Mouse (Mus musculus): ENCODE results near the gene Gm20715.

Gene Gm20715

DNA sequence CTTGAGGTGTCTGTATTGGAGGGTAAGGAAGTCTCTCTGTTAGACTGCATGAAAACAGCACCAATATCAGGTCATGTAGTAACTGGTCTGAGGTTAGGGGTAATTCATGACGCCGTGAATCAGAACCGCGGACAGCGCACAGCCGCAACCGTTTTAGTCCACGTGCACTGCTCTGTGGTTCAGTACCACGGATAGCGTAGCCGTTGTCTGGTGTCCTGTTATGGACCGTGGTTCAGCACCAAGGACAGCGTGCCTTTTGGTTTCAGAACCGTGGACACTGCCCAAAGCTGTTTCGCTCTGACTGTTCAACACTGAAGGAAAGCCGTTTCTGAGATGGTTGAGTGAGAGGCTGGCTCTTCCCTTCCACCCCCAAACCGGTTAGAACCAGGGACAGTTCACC, at the start of gene Gm20715:
TSS of gene Gm20715 (plus strand) at position 235 of the 400 bp plus-strand sequence.
- 18% methylated on average over 17 of the region's 17 CpGs for WGBS

DNA sequence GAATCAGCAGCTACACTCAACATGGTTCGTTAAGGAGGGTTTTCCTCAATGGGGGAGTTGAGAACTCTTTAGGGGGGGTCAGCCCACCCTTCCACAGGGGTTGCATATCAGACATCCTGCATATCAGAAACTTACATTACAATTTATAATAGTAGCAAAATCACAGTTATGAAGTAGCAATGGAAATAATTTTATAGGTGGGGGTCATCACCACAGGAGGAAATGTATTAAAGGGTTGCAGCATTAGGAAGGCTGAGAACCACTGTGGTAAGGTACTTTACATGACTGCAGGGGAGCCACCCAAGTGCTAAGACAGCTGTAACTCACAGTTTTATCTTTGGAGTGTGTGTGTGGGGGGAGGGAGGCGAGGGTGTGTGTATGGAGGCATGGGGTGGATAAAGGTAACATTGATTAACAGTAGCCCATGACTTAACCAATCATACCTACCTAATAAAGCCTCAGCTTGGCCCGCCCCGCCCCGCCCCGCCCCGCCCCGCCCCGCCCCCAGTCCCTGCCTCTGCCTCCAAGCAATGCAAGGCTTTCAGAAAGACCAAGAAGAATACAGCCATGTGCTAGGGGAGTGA, 49.5 kb upstream of the Gm20715 start:
- WGBS = 18% methylated on average over 9 of the region's 9 CpGs

DNA sequence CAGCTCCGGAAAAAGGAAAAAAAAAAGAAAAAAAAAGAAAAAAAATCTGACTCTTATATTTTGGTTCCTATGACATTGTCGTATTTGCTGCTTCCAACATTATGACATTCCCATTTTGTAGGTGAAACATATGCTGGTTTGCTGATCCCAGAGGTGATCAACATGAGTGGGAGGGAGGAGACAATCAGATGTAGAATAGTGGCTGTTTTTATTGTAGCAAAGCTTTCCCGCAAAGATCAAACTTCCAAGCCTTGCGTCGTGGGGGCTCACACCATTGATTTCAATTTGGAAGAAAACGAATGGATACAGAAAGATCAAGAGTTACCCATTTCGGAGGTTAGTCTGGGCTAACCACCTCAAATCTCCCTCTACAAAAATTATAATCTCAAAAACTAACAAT, 48.3 kb upstream of the Gm20715 start:
- WGBS = 15% methylated on average over 7 of the region's 7 CpGs

GRCm38 (mm10) chr7:6362268-6363046, 47.6 kb upstream of the Gm20715 start:
- WGBS = under 1% methylated on average over 38 of the region's 38 CpGs

DNA sequence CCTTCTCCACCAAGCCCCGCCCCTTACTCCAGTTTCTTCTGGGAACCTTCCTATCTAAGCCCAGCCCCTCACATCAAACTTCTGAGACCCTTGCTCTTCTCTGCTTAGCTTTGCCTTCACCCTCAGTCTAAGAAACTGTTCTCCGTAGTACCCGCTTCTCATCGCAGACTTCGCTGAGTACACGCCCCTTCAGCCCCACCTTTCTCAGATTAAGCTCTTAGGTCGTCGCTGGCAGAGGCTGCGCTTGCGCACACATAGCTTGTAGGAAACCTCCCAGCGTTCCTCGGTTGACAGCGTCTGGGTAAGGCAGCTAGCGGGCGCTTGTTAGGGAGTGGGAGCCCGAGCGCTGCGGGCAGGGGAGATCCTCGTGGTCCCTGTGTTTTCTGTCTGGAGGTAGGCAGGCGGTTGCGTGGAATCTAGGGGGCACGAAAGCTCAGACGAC, 47.0 kb upstream of the Gm20715 start, which contains the start of gene Zfp78:
TSS of gene Zfp78 (plus strand) at position 234 of the 442 bp plus-strand sequence.
- under 1% methylated on average over 23 of the region's 23 CpGs for WGBS

DNA sequence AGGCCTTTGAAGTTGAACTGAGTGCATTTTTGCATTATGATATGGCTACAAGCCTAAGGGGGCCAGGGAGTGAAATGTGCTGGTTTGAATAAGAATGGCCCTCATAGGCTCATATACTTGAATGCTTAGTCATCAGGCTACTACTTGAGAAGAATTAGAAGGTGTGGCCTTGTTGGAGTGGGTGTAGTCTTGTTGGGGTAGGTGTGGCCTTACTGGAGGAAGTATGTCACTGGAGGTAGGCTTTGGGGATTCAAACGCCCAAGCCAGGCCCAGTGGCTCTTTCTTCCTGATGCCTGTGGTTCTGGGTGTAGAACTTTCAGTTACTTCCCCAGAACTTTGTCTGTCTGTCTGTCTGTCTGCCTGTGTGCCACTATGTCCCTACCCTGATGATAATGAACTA, 45.3 kb upstream of the Gm20715 start:
- WGBS = 61% methylated on average over 1 of the region's 1 CpGs

DNA sequence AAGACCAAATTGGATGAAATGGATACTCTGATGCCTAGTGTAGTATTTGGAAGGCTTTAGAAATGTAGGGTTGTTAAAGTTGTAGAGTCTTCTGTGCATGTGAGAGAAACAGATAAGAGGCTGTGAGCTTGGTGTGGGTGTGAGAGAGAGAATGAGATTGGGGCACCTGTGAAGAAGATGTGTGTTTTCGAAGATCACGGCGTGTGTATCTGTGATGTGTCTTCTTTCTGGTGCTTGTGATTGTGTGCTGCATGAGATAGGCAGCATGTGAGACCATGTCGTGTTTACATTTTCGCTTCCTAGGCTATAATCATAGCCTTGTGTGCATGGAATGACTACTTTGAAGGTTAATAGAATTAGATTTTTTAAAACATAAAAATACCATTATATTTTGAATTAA, 42.9 kb upstream of the Gm20715 start:
- WGBS = 94% methylated on average over 5 of the region's 5 CpGs

DNA sequence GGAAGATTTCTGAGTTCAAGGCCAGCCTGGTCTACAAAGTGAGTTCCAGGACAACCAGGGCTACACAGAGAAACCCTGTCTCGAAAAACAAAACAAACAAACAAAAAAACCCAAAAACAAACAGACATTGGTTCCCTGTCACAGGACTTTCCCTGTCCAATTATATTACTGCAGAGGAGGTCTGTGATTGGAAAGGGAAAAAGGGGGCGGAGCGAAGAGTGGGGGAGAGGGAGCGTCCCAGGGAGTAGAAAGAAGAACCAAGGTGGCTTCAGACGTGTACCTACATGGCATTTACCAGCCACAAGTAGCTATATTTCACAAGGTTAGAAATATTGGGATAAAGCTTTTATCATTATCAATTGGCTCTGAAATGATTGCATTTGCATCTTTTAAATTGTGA, 41.9 kb upstream of the Gm20715 start:
- 91% methylated on average over 5 of the region's 5 CpGs for WGBS

- 87% methylated on average over 3 of the region's 3 CpGs for WGBS
Measured at GRCm38 (mm10) chr7:6369460-6369859, 40.6 kb upstream of the Gm20715 start.

- 91% methylated on average over 3 of the region's 3 CpGs for WGBS
Measured at GRCm38 (mm10) chr7:6372993-6373392, 37.1 kb upstream of the Gm20715 start.

- 54% methylated on average over 8 of the region's 8 CpGs for WGBS
Measured at GRCm38 (mm10) chr7:6378441-6378840, 31.6 kb upstream of the Gm20715 start.

DNA sequence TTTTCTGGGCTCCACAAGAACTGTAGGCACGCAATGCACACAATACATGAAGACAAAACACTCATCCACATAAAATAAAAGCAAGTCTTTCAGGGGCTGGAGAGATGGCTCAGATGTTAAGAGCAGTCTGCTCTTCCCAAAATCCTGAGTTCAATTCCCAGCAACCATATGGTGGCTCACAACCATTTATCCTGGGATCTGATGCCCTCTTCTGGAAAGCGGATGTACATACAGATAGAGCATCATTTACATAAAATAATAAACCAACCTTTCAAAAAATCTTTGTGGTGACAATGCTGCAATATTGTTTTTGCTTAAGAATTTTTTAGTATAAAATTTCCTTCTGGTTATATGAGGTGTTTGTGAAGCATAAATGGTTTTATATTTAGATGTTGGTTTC, 28.6 kb upstream of the Gm20715 start:
- 89% methylated on average over 2 of the region's 2 CpGs for WGBS

- WGBS = 1% methylated on average over 28 of the region's 28 CpGs
Measured at GRCm38 (mm10) chr7:6383044-6383455, 27.0 kb upstream of the Gm20715 start, which contains the start of gene Zfp28. TSS of gene Zfp28 (plus strand) at chr7:6383295.

DNA sequence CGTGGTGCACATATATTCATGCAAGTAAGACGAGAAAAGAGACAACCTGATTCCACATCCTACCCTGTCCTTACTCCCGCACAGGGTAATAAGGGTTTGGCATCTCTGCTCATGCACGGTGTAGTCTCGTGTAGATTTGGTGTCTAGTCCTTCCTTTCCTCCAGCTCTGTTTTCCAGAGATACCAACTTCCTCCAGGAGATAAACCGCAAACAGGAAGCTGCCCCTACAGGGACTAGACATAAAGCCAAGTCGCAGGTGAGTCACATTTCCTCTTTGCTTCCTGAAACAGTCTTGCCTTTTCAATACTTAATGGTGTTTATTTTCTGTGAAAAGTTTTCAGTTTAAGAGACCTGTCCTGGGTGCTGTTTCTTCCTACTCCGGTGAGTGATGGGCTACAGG, 26.1 kb upstream of the Gm20715 start:
- WGBS = 61% methylated on average over 8 of the region's 8 CpGs

- 58% methylated on average over 8 of the region's 8 CpGs for WGBS
Measured at GRCm38 (mm10) chr7:6386995-6387394, 23.1 kb upstream of the Gm20715 start.

DNA sequence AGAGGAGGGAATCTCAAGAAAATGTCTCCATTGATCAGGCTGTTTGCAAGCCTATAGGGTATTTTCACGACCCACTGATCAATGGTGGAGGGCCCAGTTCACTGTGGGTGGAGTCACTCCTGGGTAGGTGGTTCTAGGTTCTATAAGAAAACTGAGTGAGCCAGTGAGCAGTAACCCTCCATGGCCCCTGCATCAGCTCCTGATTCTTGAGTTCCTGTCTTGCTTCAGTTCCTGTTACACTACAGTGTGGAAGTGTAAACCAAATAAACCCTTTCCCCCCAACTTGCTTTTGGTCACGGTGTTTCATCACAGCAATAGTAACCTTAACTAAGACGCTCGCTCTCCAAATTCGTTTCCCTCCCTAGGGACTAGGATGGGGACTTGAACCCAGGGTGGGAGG, 21.1 kb upstream of the Gm20715 start:
- WGBS = 87% methylated on average over 5 of the region's 5 CpGs

DNA sequence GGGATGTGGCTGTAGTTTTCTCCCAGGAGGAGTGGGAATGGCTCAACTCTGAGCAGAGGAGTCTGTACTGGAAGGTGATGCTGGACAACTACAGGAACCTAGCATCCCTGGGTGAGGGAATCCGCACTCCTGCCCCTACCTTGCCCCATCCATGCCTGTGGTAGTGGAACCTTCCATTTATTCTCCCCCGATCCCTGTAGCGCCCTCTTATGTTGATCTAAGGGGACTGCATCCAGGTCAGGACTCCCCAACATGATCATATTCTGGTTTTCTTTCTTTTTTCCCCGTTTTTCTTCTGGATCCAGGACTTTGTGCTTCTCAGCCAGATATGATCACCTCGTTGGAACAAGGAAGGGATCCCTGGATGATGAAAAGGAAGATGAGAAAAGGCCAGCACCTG, 20.6 kb upstream of the Gm20715 start:
- 76% methylated on average over 5 of the region's 5 CpGs for WGBS

DNA sequence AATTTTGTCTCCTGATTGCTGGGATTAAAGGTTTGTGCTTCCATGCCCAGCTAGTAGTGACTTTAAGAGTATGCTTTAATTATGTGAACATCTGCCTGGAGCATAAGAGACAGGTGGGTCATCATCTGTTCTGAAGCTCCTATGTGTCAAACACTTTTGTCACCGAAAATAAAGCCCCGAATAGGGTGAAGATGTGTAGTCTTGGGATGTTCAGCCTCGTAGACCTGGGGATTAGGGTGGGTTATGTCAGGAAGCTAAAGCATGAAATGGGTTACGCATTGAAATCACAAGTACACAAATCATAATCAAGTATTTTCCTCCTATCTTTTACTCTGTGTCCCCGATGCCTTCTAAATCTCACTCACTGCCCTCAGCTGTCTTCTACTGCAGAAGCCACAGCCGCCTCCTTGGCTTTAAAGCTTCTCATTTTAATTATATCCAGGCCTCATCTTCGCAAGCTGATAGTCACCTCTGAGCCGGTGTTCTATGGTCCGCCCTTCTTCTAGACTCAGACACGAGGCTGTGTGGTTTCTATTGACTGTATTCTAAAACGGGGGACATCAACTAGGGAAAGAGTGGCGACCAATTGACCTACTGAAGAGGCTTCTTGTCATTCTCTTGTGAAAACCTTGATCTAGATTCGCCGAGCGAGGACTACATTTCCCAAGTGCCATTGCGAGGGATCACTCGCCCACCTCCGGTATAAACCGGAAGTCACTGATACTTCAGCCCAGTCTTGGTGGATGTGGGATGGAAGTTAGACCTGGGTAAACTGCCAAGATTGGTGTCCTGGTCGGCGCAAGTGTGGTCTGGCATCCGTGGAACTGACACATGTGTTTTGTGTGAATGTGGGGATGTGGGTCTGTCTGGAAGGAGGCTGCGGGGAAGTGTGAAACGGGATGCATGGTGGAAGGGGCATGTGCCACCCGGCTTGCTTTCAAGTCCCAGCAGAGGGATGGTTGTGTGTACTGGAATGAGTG, 11.8 kb upstream of the Gm20715 start, which contains the start of gene Smim17:
TSS of gene Smim17 (plus strand) at position 720 of the 980 bp plus-strand sequence.
- 20% methylated on average over 25 of the region's 25 CpGs for WGBS

GRCm38 (mm10) chr7:6414626-6415441, 4.8 kb downstream of the Gm20715 start:
- 7% methylated on average over 22 of the region's 22 CpGs for WGBS

DNA sequence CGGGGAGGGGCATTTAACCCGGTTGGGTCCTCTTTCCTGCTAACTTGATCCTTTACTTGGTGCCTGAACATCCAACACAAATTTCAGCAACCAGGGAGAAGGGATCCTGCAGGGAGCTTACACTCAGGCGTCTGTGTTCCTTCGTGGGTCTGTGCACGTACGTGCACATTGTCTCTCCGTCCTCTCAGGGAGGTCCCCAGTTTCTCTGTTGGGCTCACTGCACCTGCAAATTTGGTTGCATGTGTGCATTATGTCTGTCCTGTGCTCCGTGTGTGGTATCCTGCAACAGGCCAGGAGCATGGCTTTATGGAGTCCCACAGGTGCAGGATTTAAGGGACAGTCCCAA, 5.3 kb downstream of the Gm20715 start:
- WGBS = 10% methylated on average over 8 of the region's 8 CpGs

DNA sequence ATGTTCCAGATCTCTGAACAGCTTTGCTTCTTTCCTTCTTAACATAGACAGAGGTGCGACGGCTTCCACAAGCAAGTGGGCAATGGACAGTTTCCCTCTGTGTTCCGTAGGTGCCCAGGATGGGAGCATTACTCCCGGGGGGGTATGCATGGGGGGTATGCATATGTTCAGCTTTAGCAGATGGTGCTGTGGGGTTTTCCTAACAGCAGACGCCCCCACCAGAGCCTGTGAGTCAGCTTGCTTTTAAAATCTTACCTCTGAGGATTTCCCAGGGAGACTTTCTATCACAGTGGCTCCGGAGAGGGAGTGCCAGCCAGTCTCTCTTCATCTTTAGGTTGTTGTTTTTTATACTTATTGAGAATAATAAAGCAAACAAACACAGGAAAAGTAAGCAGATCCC, 9.8 kb downstream of the Gm20715 start:
- 46% methylated on average over 6 of the region's 6 CpGs for WGBS
